Mouse (Mus musculus): Measurements from ENCODE around the gene Pofut1. TPM values are rescaled to one million over a fixed set of nuclear protein-coding genes. Genes with fewer than 3 reads are reported as not detected.

The Pofut1 gene
- polyA plus RNA-seq (2017; shearing (Covaris generic)), result 10 to 100 TPM; 15.2 to 17.0 TPM

GRCm38 (mm10) chr2:153241250-153242014 lies at the start of gene Pofut1, which contains the start of gene Plagl2:
Pofut1 (plus strand) TSS chr2:153241533.
Plagl2 (minus strand) TSS chr2:153241426.

DNA sequence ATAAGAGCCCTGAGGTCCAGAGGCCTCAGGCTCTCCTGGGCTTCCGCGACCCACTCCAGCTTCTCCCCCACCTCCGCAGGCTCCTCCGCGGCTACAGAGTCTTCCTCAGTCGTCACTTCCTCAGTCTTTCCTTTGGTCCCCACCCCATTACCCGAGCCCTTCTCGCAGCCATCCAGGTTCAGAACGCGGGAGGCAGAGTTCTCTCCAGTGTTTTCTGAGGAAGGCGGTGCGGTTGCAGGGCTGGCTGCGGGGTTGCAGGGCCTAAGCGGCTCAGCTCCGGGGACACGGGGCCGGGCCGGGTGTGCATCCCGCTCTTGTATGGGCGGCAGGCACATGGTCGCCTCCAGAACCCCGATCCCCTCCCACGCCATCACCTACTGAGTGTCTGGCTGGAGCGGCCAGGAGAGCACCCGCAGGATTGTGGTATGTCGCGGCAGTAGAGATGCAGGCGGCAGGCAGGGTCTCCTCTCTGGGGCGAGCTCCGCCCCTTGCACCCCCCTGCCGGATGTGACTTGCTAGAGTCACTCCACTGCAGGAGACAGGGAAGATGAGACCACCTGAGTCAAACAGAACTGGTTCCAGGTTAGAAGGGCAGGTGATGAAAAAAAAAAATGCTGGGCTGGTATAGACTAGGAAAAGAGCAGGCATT lies 16.3 kb upstream of the Pofut1 start, which contains the start of gene Tspyl3:
TSS of gene Tspyl3 (minus strand) at position 496 of the 649 bp plus-strand sequence.

GRCm38 (mm10) chr2:153290938-153291928 lies 49.9 kb downstream of the Pofut1 start, which contains the start of gene Kif3b:
Kif3b (plus strand) TSS chr2:153291413.

Other genes with a start within 250 kb of the Pofut1 start
- 100 to 1,000 TPM; 125 to 167 TPM for gene Pdrg1, start 226.1 kb upstream of the Pofut1 start, polyA plus RNA-seq (2017; shearing (Covaris generic))
- gene Xkr7, start 209.7 kb upstream of the Pofut1 start, polyA plus RNA-seq (2017; shearing (Covaris generic)), result not detected
- not detected for gene Ccm2l, start 175.6 kb upstream of the Pofut1 start, polyA plus RNA-seq (2017; shearing (Covaris generic))
- gene Hck, start 133.1 kb upstream of the Pofut1 start, polyA plus RNA-seq (2017; shearing (Covaris generic)), result 1 to 10 TPM in 1 of 2 experiments, under 1 TPM in 1; 0.66 to 2.5 TPM
- 10 to 100 TPM; 38.1 to 51.4 TPM for gene Tm9sf4, start 80.2 kb upstream of the Pofut1 start, polyA plus RNA-seq (2017; shearing (Covaris generic))
- gene Tspyl3, start 16.1 kb upstream of the Pofut1 start, polyA plus RNA-seq (2017; shearing (Covaris generic)), result 10 to 100 TPM; 39.5 to 45.2 TPM
- 10 to 100 TPM; 22.2 to 26.5 TPM for gene Plagl2, start 107 bp upstream of the Pofut1 start, polyA plus RNA-seq (2017; shearing (Covaris generic))
- 10 to 100 TPM; 15.4 to 24.3 TPM for gene Kif3b, start 49.9 kb downstream of the Pofut1 start, polyA plus RNA-seq (2017; shearing (Covaris generic))
- gene Asxl1, start 104.3 kb downstream of the Pofut1 start, polyA plus RNA-seq (2017; shearing (Covaris generic)), result 10 to 100 TPM; 35.0 to 87.8 TPM